Mouse (Mus musculus): ENCODE results near the gene Gtf3c5.

GRCm38 (mm10) chr2:28601720-28602590, 18.4 kb upstream of the Gtf3c5 start:
- no peak for TF ChIP-seq POLR2A (IDR thresholded peaks at IDR 0.05; ENCODE audit: extremely low read depth, insufficient read depth, low read length)
- no peak for TF ChIP-seq CTCF (IDR thresholded peaks at IDR 0.05; ENCODE audit: extremely low read depth, insufficient read depth, low read length)
